Mouse (Mus musculus): ENCODE data around the gene Pank1.

DNA sequence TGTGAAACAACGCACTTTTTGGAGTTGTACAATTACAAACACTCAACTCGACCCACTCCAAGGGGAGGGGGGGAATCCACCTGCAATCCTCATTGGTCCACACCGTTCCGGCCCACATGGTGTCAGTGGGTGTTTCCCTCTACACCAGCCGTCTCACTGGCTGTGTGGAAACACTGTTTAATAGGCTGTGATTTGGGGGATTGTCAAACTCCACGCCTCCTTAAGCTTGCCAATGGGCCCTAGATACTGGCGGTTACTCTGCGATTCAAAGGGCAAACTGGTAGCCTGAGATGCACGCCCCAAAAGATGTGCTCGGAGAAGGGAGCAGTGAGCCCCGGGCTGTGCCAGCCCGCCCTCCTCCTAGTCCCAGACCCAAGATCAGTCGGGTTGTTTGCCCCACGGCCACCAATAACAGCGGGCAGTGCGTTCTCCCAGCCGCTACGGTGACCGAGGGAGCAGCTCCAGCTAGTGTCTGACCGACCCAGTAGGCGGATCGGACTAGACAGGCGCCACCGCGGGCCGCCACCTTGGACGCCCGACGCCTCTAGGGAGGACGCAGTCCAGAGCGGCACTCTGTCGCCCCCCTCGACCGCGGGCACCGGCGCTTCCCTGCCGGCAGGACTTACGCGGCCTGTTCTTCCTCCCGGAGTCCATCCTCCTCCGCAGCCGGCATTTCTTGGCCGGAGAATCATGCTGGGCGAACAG is 1.2 kb downstream of the Pank1 start:
- no peak for TF ChIP-seq TAL1 (IDR thresholded peaks at IDR 0.05; ENCODE audit: low read length)
- TF ChIP-seq GATA1 (IDR thresholded peaks at IDR 0.05; ENCODE audit: low read length): no peak
